Mouse (Mus musculus): ENCODE data around the gene Tpm1. TPM values are rescaled to one million over a fixed set of nuclear protein-coding genes. Genes with fewer than 3 reads are reported as not detected.

Tpm1 gene
- total and polyA plus RNA-seq, 2 experiments from 2014 or later, result 124 to 177 TPM

- peaks cover 13% of the 10 kb centered on the region for H3K27me3 ChIP-seq (ENCODE audit: insufficient read depth, low read length)
- H3K9me3 ChIP-seq (ENCODE audit: low read length), result no peaks in the 10 kb centered on the region
- TF ChIP-seq CTCF (IDR thresholded peaks at IDR 0.05), result no peak
Observed at GRCm38 (mm10) chr9:67045306-67045675, 3.9 kb downstream of the Tpm1 start.

GRCm38 (mm10) chr9:67044551-67045305 is 4.5 kb downstream of the Tpm1 start:
- peak; percentile 91 for TF ChIP-seq CTCF (IDR thresholded peaks at IDR 0.05)
- WGBS, result 33% methylated on average over 9 of the region's 9 CpGs
- Histone ChIP-seq H3K27me3 (ENCODE audit: insufficient read depth, low read length) (peaks cover 13% of the 10 kb centered on the region), H3K9ac (replicated peaks; ENCODE audit: low read length, poor library complexity, severe bottlenecking) (no peak overlapping the region), H3K4me1 (ENCODE audit: insufficient read depth, low read length) (peaks cover 30% of the 10 kb centered on the region), H3K36me3 (ENCODE audit: insufficient read depth, low read length) (no peaks in the 10 kb centered on the region), H3K4me3 (ENCODE audit: low read depth, low read length) (no peak overlapping the region), H3K4me2 (ENCODE audit: low read depth, low read length, poor library complexity, severe bottlenecking) (no peak overlapping the region), H3K9me3 (ENCODE audit: low read length) (no peaks in the 10 kb centered on the region), H3K27ac (ENCODE audit: low read depth, low read length) (peak overlapping the region; percentile 18; the same call in 1 of the 2 replicates)
- ATAC-seq (ENCODE audit: low FRiP score), result peak; percentile 50; the same call in 1 of the 2 replicates
- peak; percentile 94 for DNase-seq (ENCODE audit: low spot score)

More at GRCm38 (mm10) chr9:67045306-67045675, 3.9 kb downstream of the Tpm1 start:
- Histone ChIP-seq H3K27ac (ENCODE audit: low read depth, low read length) (peak overlapping the region; percentile 18; the same call in 1 of the 2 replicates), H3K4me3 (ENCODE audit: low read depth, low read length) (no peak overlapping the region), H3K4me1 (ENCODE audit: insufficient read depth, low read length) (peaks cover 30% of the 10 kb centered on the region), H3K4me2 (ENCODE audit: low read depth, low read length, poor library complexity, severe bottlenecking) (no peak overlapping the region), H3K36me3 (ENCODE audit: insufficient read depth, low read length) (no peaks in the 10 kb centered on the region), H3K9ac (replicated peaks; ENCODE audit: low read length, poor library complexity, severe bottlenecking) (no peak overlapping the region)
- ATAC-seq (ENCODE audit: low FRiP score), result no peak
- 34% methylated on average over 4 of the region's 4 CpGs for WGBS
- DNase-seq (ENCODE audit: low spot score), result no peak

- Histone ChIP-seq H3K36me3 (ENCODE audit: insufficient read depth, low read length) (no peaks in the 10 kb centered on the region), H3K4me1 (ENCODE audit: insufficient read depth, low read length) (peaks cover 25% of the 10 kb centered on the region), H3K27ac (ENCODE audit: low read depth, low read length) (peak overlapping the region; percentile 85), H3K9me3 (ENCODE audit: low read length) (no peaks in the 10 kb centered on the region), H3K4me3 (ENCODE audit: low read depth, low read length) (peak overlapping the region; percentile 89), H3K4me2 (ENCODE audit: low read depth, low read length, poor library complexity, severe bottlenecking) (peak overlapping the region; percentile 71), H3K9ac (replicated peaks; ENCODE audit: low read length, poor library complexity, severe bottlenecking) (peak overlapping the region; percentile 81), H3K27me3 (ENCODE audit: insufficient read depth, low read length) (peaks cover 10% of the 10 kb centered on the region)
- peak; percentile 95 for TF ChIP-seq CTCF (IDR thresholded peaks at IDR 0.05)
- under 1% methylated on average over 70 of the region's 73 CpGs for WGBS
- ATAC-seq (ENCODE audit: low FRiP score), result peak; percentile 93
- DNase-seq (ENCODE audit: low spot score), result peak; percentile 100
Observed at GRCm38 (mm10) chr9:67043231-67044199, 5.7 kb downstream of the Tpm1 start.

- peak overlapping the region; percentile 71 for H3K4me2 ChIP-seq (ENCODE audit: low read depth, low read length, poor library complexity, severe bottlenecking)
- WGBS, result 19% methylated on average over 6 of the region's 6 CpGs
- no peak for TF ChIP-seq CTCF (IDR thresholded peaks at IDR 0.05)
- H3K36me3 ChIP-seq (ENCODE audit: insufficient read depth, low read length), result no peaks in the 10 kb centered on the region
- peak overlapping the region; percentile 89 for H3K4me3 ChIP-seq (ENCODE audit: low read depth, low read length)
- ATAC-seq (ENCODE audit: low FRiP score) (no peak), DNase-seq (ENCODE audit: low spot score) (no peak)
- peaks cover 22% of the 10 kb centered on the region for H3K4me1 ChIP-seq (ENCODE audit: insufficient read depth, low read length)
- H3K27ac ChIP-seq (ENCODE audit: low read depth, low read length), result peak overlapping the region; percentile 85; the same call in 1 of the 2 replicates
- no peaks in the 10 kb centered on the region for H3K9me3 ChIP-seq (ENCODE audit: low read length)
- H3K27me3 ChIP-seq (ENCODE audit: insufficient read depth, low read length), result peaks cover 10% of the 10 kb centered on the region
- H3K9ac ChIP-seq (replicated peaks; ENCODE audit: low read length, poor library complexity, severe bottlenecking), result peak overlapping the region; percentile 81
Observed at GRCm38 (mm10) chr9:67042813-67043207, 6.4 kb downstream of the Tpm1 start.

GRCm38 (mm10) chr9:67041840-67042812 is 7.1 kb downstream of the Tpm1 start:
- H3K36me3 ChIP-seq (ENCODE audit: insufficient read depth, low read length), result no peaks in the 10 kb centered on the region
- H3K4me1 ChIP-seq (ENCODE audit: insufficient read depth, low read length), result peaks cover 19% of the 10 kb centered on the region
- no peak for TF ChIP-seq CTCF (IDR thresholded peaks at IDR 0.05)
- WGBS, result 41% methylated on average over 14 of the region's 14 CpGs
- no peak overlapping the region; the same call in 1 of the 2 replicates for H3K9ac ChIP-seq (replicated peaks; ENCODE audit: low read length, poor library complexity, severe bottlenecking)
- peaks cover 5% of the 10 kb centered on the region; the same call in 1 of the 2 replicates for H3K27me3 ChIP-seq (ENCODE audit: insufficient read depth, low read length)
- no peaks in the 10 kb centered on the region for H3K9me3 ChIP-seq (ENCODE audit: low read length)
- peak overlapping the region; percentile 71 for H3K4me2 ChIP-seq (ENCODE audit: low read depth, low read length, poor library complexity, severe bottlenecking)
- DNase-seq (ENCODE audit: low spot score) (no peak), ATAC-seq (ENCODE audit: low FRiP score) (no peak)
- no peak overlapping the region for H3K27ac ChIP-seq (ENCODE audit: low read depth, low read length)
- peak overlapping the region; percentile 89 for H3K4me3 ChIP-seq (ENCODE audit: low read depth, low read length)
